Mouse (Mus musculus) left cerebral cortex, postnatal 14 days (tissue): ENCODE results near the gene Dnah11. TPM values are rescaled to one million over a fixed set of nuclear protein-coding genes. Genes with fewer than 3 reads are reported as not detected.

Source experiments
- DNase-seq, 2 experiments: peaks; one replicate each; pipeline ENCODE4 v3.0.0; 2021 to 2022; ENCODE audit warnings: low spot score in 2 of 2, mixed read lengths in 1 of 2
- intact Hi-C: fragments of 180-260 bp; cut with DNase I; formaldehyde crosslinking; loops from one replicate; pipeline ENCODE4 v1.15.1; 2025
- long read RNA-seq, 2 experiments: library from polyadenylated mRNA; stranded (forward); transcript quantifications; one replicate each; pipeline ENCODE4 v2.0.0; 2021
- total RNA-seq, 2 experiments: library from RNA; stranded (reverse); gene quantifications; 2 replicates each; pipeline ENCODE4 v1.2.3; 2021

Gene Dnah11
- total RNA-seq, result 1 to 10 TPM in 1 of 2 experiments, under 1 TPM in 1; 0.82 to 1.0 TPM
- long read RNA-seq, experiment 1, partial matches to known transcripts, result 0 of 1 reads
- long read RNA-seq, experiment 1, other reads (novel, unspliced or antisense), result 1 of 1 reads
- long read RNA-seq, experiment 2, result 0 reads

GRCm38 (mm10) chr12:118198386-118199093 is at the start of gene Dnah11:
Dnah11 (minus strand) TSS chr12:118199043.
- intact Hi-C loops, result no loop called here
- DNase-seq, result peak; percentile 6 to 56

GRCm38 (mm10) chr12:118221182-118221581 is 22.3 kb upstream of the Dnah11 start:
- intact Hi-C loops, result no loop called here
- DNase-seq, result no peak

GRCm38 (mm10) chr12:118220062-118220461 is 21.2 kb upstream of the Dnah11 start:
- no peak for DNase-seq
- intact Hi-C loops, result no loop called here

GRCm38 (mm10) chr12:118212163-118212562 is 13.3 kb upstream of the Dnah11 start:
- no peak for DNase-seq
- intact Hi-C loops, result no loop called here

GRCm38 (mm10) chr12:118196583-118196982 is 2.3 kb downstream of the Dnah11 start:
- intact Hi-C loops, result no loop called here
- no peak for DNase-seq

- no peak for DNase-seq
- intact Hi-C loops, result no loop called here
Measured at GRCm38 (mm10) chr12:118189535-118189934, 9.3 kb downstream of the Dnah11 start.

- DNase-seq, result no peak
- intact Hi-C loops, result no loop called here
Measured at GRCm38 (mm10) chr12:118187663-118188062, 11.2 kb downstream of the Dnah11 start.

- DNase-seq, result no peak
- intact Hi-C loops, result no loop called here
Measured at GRCm38 (mm10) chr12:118186881-118187489, 11.9 kb downstream of the Dnah11 start.

- intact Hi-C loops, result no loop called here
- DNase-seq, result no peak
Measured at GRCm38 (mm10) chr12:118186120-118186880, 12.5 kb downstream of the Dnah11 start.

- no peak for DNase-seq
- intact Hi-C loops, result no loop called here
Measured at GRCm38 (mm10) chr12:118184731-118185130, 14.1 kb downstream of the Dnah11 start.

GRCm38 (mm10) chr12:118177756-118178155 is 21.1 kb downstream of the Dnah11 start:
- intact Hi-C loops, result no loop called here
- no peak for DNase-seq

GRCm38 (mm10) chr12:118164785-118165184 is 34.1 kb downstream of the Dnah11 start:
- DNase-seq, result no peak
- intact Hi-C loops, result no loop called here

- intact Hi-C loops, result no loop called here
- no peak for DNase-seq
Measured at GRCm38 (mm10) chr12:118156986-118157385, 41.9 kb downstream of the Dnah11 start.

GRCm38 (mm10) chr12:118147521-118148033 is 51.3 kb downstream of the Dnah11 start:
- intact Hi-C loops, result no loop called here
- DNase-seq, result no peak

GRCm38 (mm10) chr12:118128116-118128515 is 70.7 kb downstream of the Dnah11 start:
- intact Hi-C loops, result no loop called here
- DNase-seq, result no peak

GRCm38 (mm10) chr12:118119668-118120067 is 79.2 kb downstream of the Dnah11 start:
- no peak for DNase-seq
- intact Hi-C loops, result no loop called here

- DNase-seq, result peak in 1 of 2 experiments; percentile 12
- intact Hi-C loops, result no loop called here
Measured at GRCm38 (mm10) chr12:118112599-118112998, 86.2 kb downstream of the Dnah11 start.

GRCm38 (mm10) chr12:118111896-118112295 is 86.9 kb downstream of the Dnah11 start:
- intact Hi-C loops, result no loop called here
- no peak for DNase-seq

GRCm38 (mm10) chr12:118107719-118108118 is 91.1 kb downstream of the Dnah11 start:
- intact Hi-C loops, result no loop called here
- DNase-seq, result no peak

GRCm38 (mm10) chr12:118104520-118104919 is 94.3 kb downstream of the Dnah11 start:
- DNase-seq, result no peak
- intact Hi-C loops, result no loop called here
